Mouse (Mus musculus) liver, adult 2 months (tissue): ENCODE measurements at regions not wholly inside any gene's neighbourhood (a gene's known extent, or its start where the extent isn't known, plus 50 kb on each side); places are given as distances from the start of the nearest gene placed in this dataset.

Source experiments
- DNase-seq: peaks from one replicate; pipeline ENCODE4 v3.0.0-alpha.2; 2011; ENCODE audit warnings: low read depth, low spot score; ENCODE audit errors: extremely low read depth
- H3K27ac ChIP-seq: fragments of 200-500 bp; replicated peaks from 2 replicates; pipeline ENCODE4 v1.5.1; 2012; ENCODE audit warnings: low read depth, mild to moderate bottlenecking, control low read depth, inconsistent platforms, low read length; ENCODE audit not compliant: insufficient read depth
- H3K27me3 ChIP-seq: fragments of 200-500 bp; 2 replicates; pipeline ENCODE4 v1.6.1; 2012; ENCODE audit warnings: mild to moderate bottlenecking, moderate library complexity, low read length, inconsistent platforms; ENCODE audit not compliant: control insufficient read depth, insufficient read depth
- H3K36me3 ChIP-seq: fragments of 200-500 bp; 2 replicates; pipeline ENCODE4 v1.6.1; 2012; ENCODE audit warnings: low read length, inconsistent platforms; ENCODE audit not compliant: control insufficient read depth, insufficient read depth
- H3K4me1 ChIP-seq: fragments of 200-500 bp; 2 replicates; pipeline ENCODE4 v1.6.1; 2011; ENCODE audit warnings: low read length; ENCODE audit not compliant: control insufficient read depth, insufficient read depth
- H3K4me3 ChIP-seq: fragments of 200-500 bp; 2 replicates; pipeline ENCODE4 v1.5.1; 2011; ENCODE audit warnings: low read depth, mild to moderate bottlenecking, control low read depth, low read length, moderate library complexity; ENCODE audit not compliant: insufficient read depth
- H3K79me2 ChIP-seq: fragments of 200-500 bp; 2 replicates; pipeline ENCODE4 v1.6.1; 2012; ENCODE audit warnings: inconsistent platforms, mild to moderate bottlenecking, low read length, moderate library complexity; ENCODE audit not compliant: control insufficient read depth, insufficient read depth
- H3K9ac ChIP-seq: fragments of 200-500 bp; 2 replicates; pipeline ENCODE4 v1.6.1; 2012; ENCODE audit warnings: low read depth, mild to moderate bottlenecking, control low read depth, inconsistent platforms, low read length
- CTCF ChIP-seq: fragments of 200-500 bp; IDR thresholded peaks from 2 replicates; pipeline ENCODE4 v1.5.1; 2011; ENCODE audit warnings: low read depth, low read length, control low read depth
- POLR2A ChIP-seq: fragments of 200-500 bp; IDR thresholded peaks from 2 replicates; pipeline ENCODE4 v1.6.1; 2011; ENCODE audit warnings: low read length, control low read depth; ENCODE audit not compliant: insufficient read depth; ENCODE audit errors: extremely low read depth
- WGBS: fragments of 180-500 bp; shearing (Covaris S2); methylation state at CpG from one replicate; pipeline ENCODE4 v1.1.7; 2018; 5-methylcytosine and 5-hydroxymethylcytosine counted together

DNA sequence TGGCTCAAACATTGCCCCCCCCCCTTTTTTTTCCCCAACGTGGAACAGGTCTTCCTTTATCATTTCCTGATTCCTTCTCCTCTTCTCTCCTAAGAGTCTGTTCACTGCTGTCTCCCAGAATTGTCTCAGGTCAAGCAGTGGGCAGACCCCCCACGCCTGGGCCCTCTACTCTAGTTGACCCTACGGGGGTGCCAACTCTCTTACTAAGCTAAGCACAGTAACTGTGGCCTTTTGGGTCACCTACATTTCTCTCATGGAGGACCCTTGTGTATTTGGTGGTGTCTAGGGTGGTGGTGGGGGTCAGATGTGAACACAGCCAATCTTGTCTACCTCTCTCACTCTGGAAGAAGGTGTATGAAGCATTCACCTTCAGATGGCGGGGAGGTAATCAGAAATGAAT lies 64.8 kb upstream of the Elk3 start:
- 71% methylated on average over 4 of the region's 4 CpGs for WGBS
- no peak for TF ChIP-seq CTCF
- TF ChIP-seq POLR2A: no peak
- H3K36me3 ChIP-seq: no peaks in the 10 kb centered on the region
- H3K27me3 ChIP-seq: no peaks in the 10 kb centered on the region
- H3K9ac ChIP-seq: no peak overlapping the region
- no peak overlapping the region for H3K4me3 ChIP-seq
- DNase-seq: no peak
- peak overlapping the region; percentile 78 for H3K27ac ChIP-seq
- H3K79me2 ChIP-seq: no peaks in the 10 kb centered on the region
- H3K4me1 ChIP-seq: no peaks in the 10 kb centered on the region

DNA sequence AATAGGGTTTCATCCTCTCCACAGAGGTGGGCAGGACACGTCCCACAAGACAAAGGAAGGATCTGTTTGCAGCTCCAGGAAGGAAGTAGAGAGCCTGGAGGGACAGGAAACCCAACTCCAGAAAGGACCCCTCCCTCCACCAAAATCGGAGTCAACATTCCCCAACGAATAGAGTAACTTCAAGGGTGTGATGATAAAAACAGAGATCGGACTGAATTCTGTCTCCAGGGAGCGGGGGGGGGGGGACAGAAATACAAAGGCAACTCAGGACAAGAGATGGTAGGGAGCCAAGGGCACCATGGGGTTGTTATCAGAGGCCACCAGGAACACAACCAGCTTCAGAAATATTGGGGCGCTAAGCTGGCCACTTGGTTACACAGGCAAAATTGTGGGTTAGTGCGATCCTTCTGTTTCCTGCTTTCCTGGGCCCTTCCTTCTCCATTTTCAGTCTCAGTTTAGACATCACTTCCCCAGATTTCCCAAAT lies 65.6 kb upstream of the Elk3 start:
- no peaks in the 10 kb centered on the region for H3K27me3 ChIP-seq
- H3K27ac ChIP-seq: peak overlapping the region; percentile 78
- 85% methylated on average over 7 of the region's 7 CpGs for WGBS
- no peaks in the 10 kb centered on the region for H3K79me2 ChIP-seq
- TF ChIP-seq CTCF (no peak), POLR2A (no peak)
- H3K36me3 ChIP-seq: no peaks in the 10 kb centered on the region
- peak; percentile 13 for DNase-seq
- no peak overlapping the region for H3K4me3 ChIP-seq
- no peak overlapping the region for H3K9ac ChIP-seq
- H3K4me1 ChIP-seq: no peaks in the 10 kb centered on the region

DNA sequence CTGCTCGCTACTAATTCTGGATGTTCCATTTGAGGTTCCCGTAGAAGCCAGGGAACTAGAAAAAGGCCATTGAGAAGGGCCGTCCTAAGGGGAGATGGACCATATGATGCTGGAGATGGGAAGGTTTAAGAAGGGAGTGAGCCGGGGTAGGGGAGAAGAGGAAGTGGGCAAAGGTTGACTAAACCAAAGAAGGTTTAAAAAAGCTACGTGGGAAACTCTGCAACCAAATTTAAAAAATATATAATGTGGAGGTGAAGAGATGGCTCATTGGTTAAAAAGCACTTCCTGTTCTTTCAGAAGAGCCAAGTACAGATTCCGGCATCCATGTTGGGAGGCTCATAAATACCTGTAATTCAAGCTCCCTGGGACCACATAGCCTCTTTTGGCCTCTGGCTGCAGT lies 63.9 kb upstream of the Lta4h start:
- Histone ChIP-seq H3K36me3 (no peaks in the 10 kb centered on the region), H3K9ac (no peak overlapping the region), H3K4me3 (no peak overlapping the region), H3K27ac (no peak overlapping the region), H3K79me2 (no peaks in the 10 kb centered on the region), H3K4me1 (no peaks in the 10 kb centered on the region), H3K27me3 (no peaks in the 10 kb centered on the region)
- no peak for DNase-seq
- WGBS: 92% methylated on average over 6 of the region's 6 CpGs
- TF ChIP-seq CTCF (no peak), POLR2A (no peak)

DNA sequence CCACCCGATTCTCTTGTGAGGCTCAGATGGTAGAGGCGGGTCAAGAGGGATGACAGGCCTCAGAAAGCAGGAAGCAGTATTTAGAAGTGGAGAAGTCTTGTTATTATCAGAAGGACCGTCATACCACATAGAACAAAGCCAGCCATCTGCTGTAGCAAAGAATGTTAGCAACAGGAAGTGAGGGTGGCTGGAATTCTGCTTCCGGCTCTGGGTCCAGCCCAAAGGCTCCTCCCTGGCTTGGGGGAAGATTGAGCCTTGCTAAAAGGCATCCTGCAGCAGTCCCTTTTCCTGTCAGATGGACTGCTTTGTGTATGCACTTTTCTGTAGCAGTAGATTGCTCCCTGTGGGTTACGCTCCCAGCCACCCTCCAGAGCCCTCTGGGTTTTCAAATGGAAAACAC lies 61.9 kb upstream of the Lta4h start:
- no peak overlapping the region for H3K9ac ChIP-seq
- TF ChIP-seq POLR2A (no peak), CTCF (no peak)
- no peaks in the 10 kb centered on the region for H3K36me3 ChIP-seq
- no peak overlapping the region for H3K27ac ChIP-seq
- no peaks in the 10 kb centered on the region for H3K4me1 ChIP-seq
- WGBS: 71% methylated on average over 5 of the region's 5 CpGs
- no peaks in the 10 kb centered on the region for H3K27me3 ChIP-seq
- H3K4me3 ChIP-seq: no peak overlapping the region
- no peaks in the 10 kb centered on the region for H3K79me2 ChIP-seq
- peak; percentile 4 for DNase-seq

DNA sequence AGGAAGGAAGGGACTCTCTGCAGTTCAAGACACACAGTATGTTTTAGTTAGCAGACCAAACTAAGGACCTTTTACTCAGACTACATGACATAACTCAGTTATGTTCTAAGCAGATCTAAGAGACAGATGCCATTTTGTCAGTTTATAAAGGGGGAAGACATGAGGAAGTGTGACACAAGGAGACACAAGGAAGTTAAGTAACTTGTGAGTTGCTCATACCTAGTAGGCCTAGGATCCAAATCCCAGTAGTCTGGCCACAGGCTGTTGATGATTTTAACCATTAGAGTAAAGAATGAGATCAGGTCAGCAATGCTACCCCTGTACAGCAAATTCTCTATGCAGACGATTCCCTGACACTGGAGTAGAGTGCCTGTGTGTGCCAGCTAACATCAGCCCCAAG lies 59.3 kb upstream of the Lta4h start:
- Histone ChIP-seq H3K36me3 (no peaks in the 10 kb centered on the region), H3K79me2 (no peaks in the 10 kb centered on the region), H3K4me1 (no peaks in the 10 kb centered on the region), H3K4me3 (no peak overlapping the region), H3K9ac (no peak overlapping the region), H3K27me3 (no peaks in the 10 kb centered on the region), H3K27ac (no peak overlapping the region)
- no peak for DNase-seq
- TF ChIP-seq POLR2A (no peak), CTCF (no peak)
- WGBS: 76% methylated on average over 1 of the region's 1 CpGs

DNA sequence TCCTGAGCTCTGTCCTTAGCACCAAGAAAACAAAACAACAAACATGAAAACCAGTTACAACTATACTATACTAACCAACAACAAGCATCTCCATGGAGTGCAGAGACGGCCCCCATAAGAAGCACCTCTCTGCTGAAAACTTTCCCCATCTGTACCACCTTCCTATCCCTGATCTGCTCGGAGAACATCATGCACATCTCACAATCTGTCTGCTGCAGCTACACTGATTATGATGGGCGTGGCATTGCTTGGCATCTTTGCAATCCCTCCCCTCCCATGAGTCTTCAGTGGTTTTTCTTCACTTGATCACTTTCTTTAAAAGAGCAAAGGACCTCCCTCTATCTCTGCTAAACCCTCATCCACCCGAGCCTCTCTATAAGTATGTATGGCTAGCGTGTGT lies 55.5 kb upstream of the Lta4h start:
- no peaks in the 10 kb centered on the region for H3K79me2 ChIP-seq
- no peak overlapping the region for H3K27ac ChIP-seq
- H3K27me3 ChIP-seq: no peaks in the 10 kb centered on the region
- no peaks in the 10 kb centered on the region for H3K4me1 ChIP-seq
- H3K4me3 ChIP-seq: no peak overlapping the region
- no peaks in the 10 kb centered on the region for H3K36me3 ChIP-seq
- TF ChIP-seq POLR2A (no peak), CTCF (no peak)
- 80% methylated on average over 5 of the region's 5 CpGs for WGBS
- no peak for DNase-seq
- no peak overlapping the region for H3K9ac ChIP-seq
